Mouse (Mus musculus) forebrain, postnatal 0 days (tissue): Measurements from ENCODE around the gene Asgr1. TPM values are rescaled to one million over a fixed set of nuclear protein-coding genes. Genes with fewer than 3 reads are reported as not detected.

Source experiments
- ATAC-seq: fragments of 200-750 bp; cut with Nextera tagmentation; 2 replicates; pipeline ENCODE4 v1.8.0; 2017; ENCODE audit warnings: mild to moderate bottlenecking, moderate library complexity
- DNase-seq: peaks from one replicate; pipeline ENCODE4 v3.0.0-alpha.2; 2015
- H3K27ac ChIP-seq: fragments of 300-500 bp; sonication (generic); 2 replicates; pipeline ENCODE4 v1.5.1; 2014; ENCODE audit warnings: low read depth, mild to moderate bottlenecking, antibody characterized with exemption, low read length, moderate library complexity, mixed read lengths
- H3K27me3 ChIP-seq: fragments of 300-500 bp; sonication (generic); 2 replicates; pipeline ENCODE4 v1.6.1; 2014; ENCODE audit warnings: mild to moderate bottlenecking, low read length, mixed read lengths; ENCODE audit not compliant: insufficient read depth
- H3K36me3 ChIP-seq: fragments of 300-500 bp; sonication (generic); 2 replicates; pipeline ENCODE4 v1.6.1; 2014; ENCODE audit warnings: mild to moderate bottlenecking, moderate library complexity; ENCODE audit not compliant: insufficient read depth
- H3K4me1 ChIP-seq: fragments of 300-500 bp; sonication (generic); 2 replicates; pipeline ENCODE4 v1.6.1; 2014; ENCODE audit warnings: antibody characterized with exemption; ENCODE audit not compliant: insufficient read depth
- H3K4me2 ChIP-seq: fragments of 300-500 bp; sonication (generic); 2 replicates; pipeline ENCODE4 v1.6.1; 2014; ENCODE audit warnings: low read depth, mild to moderate bottlenecking, moderate library complexity
- H3K4me3 ChIP-seq: fragments of 300-500 bp; sonication (generic); 2 replicates; pipeline ENCODE4 v1.5.1; 2014; ENCODE audit warnings: low read depth, low read length, mixed read lengths
- H3K9ac ChIP-seq: fragments of 300-500 bp; sonication (generic); 2 replicates; pipeline ENCODE4 v1.6.1; 2014; ENCODE audit warnings: mild to moderate bottlenecking
- H3K9me3 ChIP-seq: fragments of 300-500 bp; sonication (generic); 2 replicates; pipeline ENCODE4 v1.6.1; 2016; ENCODE audit warnings: low read length
- CTCF ChIP-seq: sonication (generic); IDR thresholded peaks from 2 replicates; pipeline ENCODE4 v1.5.1; 2016; ENCODE audit warnings: antibody characterized with exemption, control low read depth, low read depth
- WGBS: fragments of 180-500 bp; shearing (Covaris S2); extraction: QIAGEN DNeasy Blood & Tissue Kit; methylation state at CpG from one replicate; pipeline ENCODE4 v1.1.7; 2014; 5-methylcytosine and 5-hydroxymethylcytosine counted together
- polyA plus RNA-seq: library from polyadenylated mRNA; unstranded; fragments of >200 nt; fragmentation: Nextera tagmentation; extraction: Ambion mirVana; gene quantifications from 2 replicates; pipeline ENCODE4 v1.2.1, GENCODE M21; 2015
- total RNA-seq: library from RNA; depleted of rRNA; stranded (reverse); fragments of >200 nt; gene quantifications from 2 replicates; pipeline ENCODE4 v1.2.3, GENCODE M21; 2014

Asgr1 gene
- total and polyA plus RNA-seq, 2 experiments from 2014 or later = 3.0 to 4.3 TPM

DNA sequence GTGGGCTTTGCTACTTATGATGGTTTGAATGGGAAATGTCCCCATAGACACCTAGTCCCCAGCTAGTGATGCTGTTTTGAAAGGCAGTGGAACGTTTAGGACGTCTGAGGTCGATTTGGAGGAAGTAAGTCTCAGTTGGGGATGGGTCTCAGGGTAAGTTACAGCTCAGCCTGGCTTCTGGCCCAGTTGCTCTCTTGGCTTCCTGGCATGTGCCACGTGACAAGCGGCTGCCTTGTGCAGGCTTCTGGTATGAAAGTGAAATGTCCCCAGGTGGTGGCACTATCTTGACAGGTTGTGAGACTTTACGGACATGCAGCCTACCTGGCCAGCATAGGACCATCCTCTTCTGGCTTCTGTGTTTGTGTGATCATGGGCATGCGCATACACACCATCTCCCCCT is 26.0 kb downstream of the Asgr1 start:
- H3K36me3 ChIP-seq = no peaks in the 10 kb centered on the region
- H3K4me2 ChIP-seq = no peak overlapping the region
- no peak for ATAC-seq
- H3K27me3 ChIP-seq = no peaks in the 10 kb centered on the region
- TF ChIP-seq CTCF = no peak
- H3K9me3 ChIP-seq = no peaks in the 10 kb centered on the region
- no peak overlapping the region for H3K4me3 ChIP-seq
- DNase-seq = no peak
- H3K4me1 ChIP-seq = no peaks in the 10 kb centered on the region
- 79% methylated on average over 7 of the region's 7 CpGs for WGBS
- no peak overlapping the region for H3K9ac ChIP-seq
- no peak overlapping the region for H3K27ac ChIP-seq

DNA sequence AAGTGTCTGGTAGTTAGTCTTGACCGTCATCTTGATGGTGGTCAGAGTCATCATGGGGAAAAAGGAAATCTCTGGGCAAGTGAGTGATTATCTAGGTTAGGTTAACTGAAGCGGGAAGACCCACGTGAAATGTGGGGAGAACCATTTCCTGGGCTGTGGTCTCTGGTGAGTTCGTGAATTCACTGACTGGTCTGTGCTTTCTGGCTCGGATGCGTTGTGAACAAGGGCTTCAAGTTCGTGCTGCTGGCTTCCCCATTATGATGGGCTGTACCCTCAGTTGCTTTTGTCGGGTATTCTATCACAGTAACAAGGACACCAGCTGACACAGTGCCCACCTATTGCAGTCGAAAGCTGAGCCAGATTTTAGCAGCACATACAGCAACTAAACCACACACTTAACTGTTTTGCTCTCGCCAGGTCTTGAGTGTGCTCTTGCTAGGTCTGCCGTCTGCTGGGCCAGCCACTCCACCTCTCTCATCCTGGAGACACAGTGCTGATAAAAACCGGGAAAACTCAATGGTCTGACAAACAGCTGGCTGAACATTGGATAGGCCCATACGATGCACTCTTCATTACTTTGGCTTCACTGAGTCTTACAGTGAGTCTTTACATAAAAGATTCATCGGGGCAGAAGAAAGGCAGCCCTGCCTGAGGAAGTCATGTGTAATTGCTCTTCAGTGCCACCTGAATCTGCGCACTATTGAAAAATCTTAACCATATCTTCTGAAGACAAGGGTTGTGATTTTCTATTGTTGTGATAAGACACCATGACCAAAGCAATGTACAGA is 27.1 kb downstream of the Asgr1 start:
- no peak overlapping the region for H3K27ac ChIP-seq
- H3K9me3 ChIP-seq = no peaks in the 10 kb centered on the region
- H3K9ac ChIP-seq = no peak overlapping the region
- no peaks in the 10 kb centered on the region for H3K4me1 ChIP-seq
- no peak for TF ChIP-seq CTCF
- no peak overlapping the region for H3K4me2 ChIP-seq
- ATAC-seq = no peak
- H3K36me3 ChIP-seq = no peaks in the 10 kb centered on the region
- H3K4me3 ChIP-seq = no peak overlapping the region
- no peaks in the 10 kb centered on the region for H3K27me3 ChIP-seq
- 72% methylated on average over 15 of the region's 15 CpGs for WGBS
- DNase-seq = no peak

DNA sequence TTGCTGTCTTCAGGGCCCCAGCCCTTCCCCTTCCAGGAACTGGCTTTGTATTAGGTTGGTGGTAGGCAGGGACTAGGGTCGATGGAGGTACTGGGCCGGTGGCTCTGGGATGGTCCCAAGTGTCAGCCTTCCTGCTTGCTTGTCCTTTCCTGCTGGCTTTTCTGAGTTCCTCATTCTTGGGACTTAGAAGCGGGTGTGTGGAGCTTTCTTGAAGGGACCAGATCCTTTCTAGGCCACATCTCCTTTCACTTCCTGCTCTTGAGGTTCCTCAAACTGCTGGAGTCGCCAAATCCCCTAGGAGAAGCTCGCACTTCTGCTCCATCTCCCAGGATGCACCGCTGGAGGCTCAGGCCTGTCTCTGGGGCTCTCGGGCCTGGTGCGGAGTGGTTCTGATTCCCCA is 30.7 kb downstream of the Asgr1 start:
- WGBS = 87% methylated on average over 8 of the region's 8 CpGs
- DNase-seq (no peak), ATAC-seq (no peak)
- Histone ChIP-seq H3K36me3 (no peaks in the 10 kb centered on the region), H3K9ac (no peak overlapping the region), H3K9me3 (no peaks in the 10 kb centered on the region), H3K4me3 (no peak overlapping the region), H3K27ac (no peak overlapping the region), H3K4me2 (no peak overlapping the region), H3K27me3 (no peaks in the 10 kb centered on the region), H3K4me1 (no peaks in the 10 kb centered on the region)
- no peak for TF ChIP-seq CTCF

DNA sequence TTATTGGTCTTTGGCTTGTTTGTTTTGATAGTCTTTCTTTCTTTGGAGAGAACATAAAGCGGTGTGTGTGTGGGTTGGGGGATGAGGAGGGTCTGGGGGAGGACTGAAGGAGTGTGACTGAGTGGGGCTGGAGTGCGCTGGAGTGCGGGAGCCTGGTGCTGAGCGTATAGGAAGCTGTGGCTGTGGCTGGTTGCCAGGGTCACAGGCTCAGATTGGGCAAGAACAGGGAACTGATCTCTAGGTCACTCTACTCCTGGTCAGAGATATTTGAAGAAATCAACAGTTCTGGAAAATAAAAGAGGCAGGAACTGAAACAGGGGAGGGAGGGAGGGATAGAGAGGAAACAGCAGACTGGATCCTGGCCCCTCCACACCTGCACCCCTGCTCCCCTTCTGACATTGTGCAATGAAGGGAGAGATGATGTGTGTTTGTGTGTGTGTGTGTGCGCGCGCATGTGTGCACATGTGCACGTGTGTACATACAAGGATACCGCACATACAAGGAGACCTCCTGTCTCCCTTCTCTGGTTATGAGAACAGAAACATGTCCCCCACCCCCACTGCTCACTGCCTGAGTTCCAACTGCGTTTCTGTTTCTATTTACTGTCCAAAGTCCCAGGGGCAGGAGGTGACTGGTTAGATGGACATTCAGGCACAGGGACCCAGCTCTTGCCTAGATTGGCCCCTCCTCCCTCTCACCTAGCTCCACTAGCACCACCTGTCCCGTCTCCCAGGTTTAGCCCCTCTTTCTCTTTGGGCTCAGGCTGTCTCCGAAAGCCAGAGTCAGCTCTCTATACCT is 38.3 kb downstream of the Asgr1 start, which contains the start of gene Asgr2:
Gene Asgr2 (plus strand): TSS at position 659 of the 798 bp plus-strand sequence.
- Histone ChIP-seq H3K4me3 (no peak within 1 kb of the TSS), H3K9ac (no peak within 1 kb of the TSS), H3K36me3 (no peaks in the 10 kb centered on the region), H3K4me1 (no peaks in the 10 kb centered on the region), H3K9me3 (no peaks in the 10 kb centered on the region), H3K4me2 (no peak within 1 kb of the TSS), H3K27ac (no peak within 1 kb of the TSS), H3K27me3 (no peaks in the 10 kb centered on the region)
- TF ChIP-seq CTCF = no peak
- DNase-seq (no peak), ATAC-seq (no peak)
- WGBS = 83% methylated on average over 12 of the region's 12 CpGs

DNA sequence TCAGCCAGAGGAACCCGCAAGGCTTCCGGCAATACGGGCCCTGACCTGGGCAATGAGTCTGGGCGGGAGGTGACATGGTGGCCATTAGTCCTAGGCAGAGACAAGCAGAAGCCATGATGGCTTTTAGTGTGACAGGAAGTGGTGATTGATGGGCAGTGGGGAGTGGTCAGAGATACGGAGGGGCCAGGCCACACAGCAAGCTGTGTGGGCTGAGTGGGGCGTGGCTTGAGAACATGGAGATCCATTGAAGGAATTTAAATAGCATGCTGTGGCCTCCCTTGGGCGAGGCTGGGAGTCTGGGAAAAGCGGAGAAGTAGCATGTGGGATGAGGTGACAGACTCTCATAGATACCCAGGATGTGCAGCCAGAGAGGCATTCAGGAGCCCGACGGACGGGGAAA is 43.5 kb downstream of the Asgr1 start:
- Histone ChIP-seq H3K4me2 (no peak overlapping the region), H3K27me3 (no peaks in the 10 kb centered on the region), H3K36me3 (no peaks in the 10 kb centered on the region), H3K9me3 (no peaks in the 10 kb centered on the region), H3K27ac (no peak overlapping the region), H3K9ac (no peak overlapping the region), H3K4me3 (no peak overlapping the region), H3K4me1 (no peaks in the 10 kb centered on the region)
- WGBS = 83% methylated on average over 11 of the region's 11 CpGs
- ATAC-seq (no peak), DNase-seq (no peak)
- no peak for TF ChIP-seq CTCF

DNA sequence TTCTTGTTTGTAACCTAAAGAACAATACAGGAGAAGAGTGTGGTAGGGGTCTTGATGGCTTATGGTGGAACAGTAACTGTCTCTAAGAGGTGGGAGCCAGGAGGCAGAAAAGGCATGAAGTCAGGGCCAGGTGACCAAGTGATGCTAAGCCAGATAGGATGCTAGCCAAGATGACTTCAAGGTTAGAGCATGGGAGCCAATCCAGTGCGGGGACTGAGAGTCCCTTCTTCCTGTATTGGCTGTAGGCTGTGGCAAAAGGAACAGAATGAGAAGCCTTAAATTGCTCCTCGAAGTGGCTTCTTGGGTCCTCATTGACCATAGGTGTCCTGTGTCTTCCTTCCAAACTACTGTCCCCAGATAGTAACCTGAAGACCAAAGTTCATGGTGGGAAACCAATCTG is 45.2 kb downstream of the Asgr1 start:
- H3K4me3 ChIP-seq = no peak overlapping the region
- no peak overlapping the region for H3K9ac ChIP-seq
- 87% methylated on average over 2 of the region's 2 CpGs for WGBS
- DNase-seq = no peak
- no peaks in the 10 kb centered on the region for H3K27me3 ChIP-seq
- H3K4me1 ChIP-seq = no peaks in the 10 kb centered on the region
- no peaks in the 10 kb centered on the region for H3K36me3 ChIP-seq
- no peak for TF ChIP-seq CTCF
- H3K4me2 ChIP-seq = no peak overlapping the region
- H3K9me3 ChIP-seq = no peaks in the 10 kb centered on the region
- no peak for ATAC-seq
- no peak overlapping the region for H3K27ac ChIP-seq

DNA sequence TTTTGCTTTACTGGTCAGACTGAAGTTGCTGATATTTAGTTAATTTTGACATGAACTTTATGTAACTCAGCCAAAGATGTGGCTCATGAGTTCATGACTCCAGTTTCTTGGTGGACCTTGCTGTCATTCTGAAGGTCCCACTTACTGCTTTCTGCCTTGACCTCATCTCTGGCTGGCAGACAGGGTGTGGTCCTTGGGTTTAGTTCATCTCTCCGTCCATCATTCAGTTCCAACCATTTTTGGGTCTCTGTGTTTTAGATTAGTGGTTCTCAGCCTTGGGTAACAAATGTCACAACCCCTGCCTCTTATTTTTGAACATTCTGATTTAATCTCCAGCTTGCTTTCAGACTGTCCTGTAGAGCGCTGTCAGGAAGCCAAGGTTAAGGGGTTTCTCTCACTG is 45.9 kb downstream of the Asgr1 start:
- ATAC-seq (no peak), DNase-seq (no peak)
- 87% methylated on average over 2 of the region's 2 CpGs for WGBS
- Histone ChIP-seq H3K27me3 (no peaks in the 10 kb centered on the region), H3K36me3 (no peaks in the 10 kb centered on the region), H3K9me3 (no peaks in the 10 kb centered on the region), H3K4me2 (no peak overlapping the region), H3K4me3 (no peak overlapping the region), H3K9ac (no peak overlapping the region), H3K27ac (no peak overlapping the region), H3K4me1 (no peaks in the 10 kb centered on the region)
- TF ChIP-seq CTCF = no peak
